In genomic region chr11:70232546-70232945, GRCm38 (mm10) we compare ENCODE assay signal across 9 mouse cellular contexts. TPM values are rescaled to one million over a fixed set of nuclear protein-coding genes. Genes with fewer than 3 reads are reported as not detected.
DNase-seq lines count a peak whose midpoint lies in the region; ATAC-seq lines count a peak whose summit lies in the region.
"Had no signal": no experiment of that assay in that cellular context is flagged by ENCODE, and none has a peak within 500 bp of the region (broad histone marks: within the 10 kb centered on the region; RNA-seq: fewer than 3 reads in every experiment).

No protein-coding gene starts in this region.

- H3K9me3 ChIP-seq in forebrain, embryonic 12.5 days, result no peaks in the 10 kb centered on the region
- no peaks in the 10 kb centered on the region for H3K9me3 ChIP-seq in hindbrain, embryonic 16.5 days (ENCODE audit: control insufficient read depth, low read length)
- H3K9me3 ChIP-seq in lung, embryonic 16.5 days (ENCODE audit: control insufficient read depth, low read length), result no peaks in the 10 kb centered on the region
- H3K9me3 ChIP-seq: megakaryocyte, embryonic 14.5 days had no signal

- no peak overlapping the region for H3K27ac ChIP-seq in forebrain, embryonic 12.5 days
- no peak overlapping the region for H3K27ac ChIP-seq in hindbrain, embryonic 16.5 days (ENCODE audit: low read depth, low read length)
- peak overlapping the region; percentile 66 for H3K27ac ChIP-seq in lung, embryonic 16.5 days (ENCODE audit: low read length)

- peaks cover 20% of the 10 kb centered on the region for H3K36me3 ChIP-seq in forebrain, embryonic 12.5 days (replicated peaks)
- H3K36me3 ChIP-seq in hindbrain, embryonic 16.5 days (ENCODE audit: control insufficient read depth, insufficient read depth, low read length), result peaks cover 4% of the 10 kb centered on the region
- peaks cover 11% of the 10 kb centered on the region for H3K36me3 ChIP-seq in lung, embryonic 16.5 days (ENCODE audit: control insufficient read depth, insufficient read depth, low read length)

- 10% methylated on average over 7 of the region's 10 CpGs for WGBS in forebrain, embryonic 12.5 days
- 4% methylated on average over 9 of the region's 10 CpGs for WGBS in hindbrain, embryonic 16.5 days
- 6% methylated on average over 8 of the region's 10 CpGs for WGBS in lung, embryonic 16.5 days

- DNase-seq in left cerebral cortex, postnatal 4 days, result peak; percentile 83
- no peak for DNase-seq in left cerebral cortex, postnatal 14 days (ENCODE audit: low spot score in 2 of 2)
- peak; percentile 50 for DNase-seq in adrenal gland, postnatal 25 days
- DNase-seq in thymus, postnatal 4 days, result no peak
- DNase-seq in layer of hippocampus, adult 9-10 months (ENCODE audit: low spot score), result no peak

- intact Hi-C loops in left cerebral cortex, postnatal 4 days (cut with DNase I), result loop anchor here (10.0 kb wide), 1 partner anchor 102 kb away; no protein-coding TSS in a partner anchor
- intact Hi-C loops in left cerebral cortex, postnatal 14 days (cut with DNase I), result no loop called here

- peaks cover 47% of the 10 kb centered on the region for H3K4me1 ChIP-seq in forebrain, embryonic 12.5 days
- H3K4me1 ChIP-seq in hindbrain, embryonic 16.5 days (ENCODE audit: control insufficient read depth, insufficient read depth, low read depth, low read length), result peaks cover 21% of the 10 kb centered on the region
- H3K4me1 ChIP-seq in lung, embryonic 16.5 days (replicated peaks; ENCODE audit: control insufficient read depth, insufficient read depth, low read length), result peaks cover 37% of the 10 kb centered on the region

- peak overlapping the region; percentile 59 for H3K9ac ChIP-seq in forebrain, embryonic 12.5 days
- H3K9ac ChIP-seq in hindbrain, embryonic 16.5 days (ENCODE audit: low read depth, low read length), result peak overlapping the region; percentile 69
- peak overlapping the region; percentile 74 for H3K9ac ChIP-seq in lung, embryonic 16.5 days (ENCODE audit: low read length)

- no peak for ATAC-seq in forebrain, embryonic 12.5 days (ENCODE audit: low FRiP score)
- no peak for ATAC-seq in hindbrain, embryonic 16.5 days
- ATAC-seq in lung, embryonic 16.5 days (ENCODE audit: low read depth), result peak; percentile 6; the same call in 1 of the 2 replicates

- peaks cover 41% of the 10 kb centered on the region for H3K27me3 ChIP-seq in forebrain, embryonic 12.5 days
- peaks cover 17% of the 10 kb centered on the region for H3K27me3 ChIP-seq in hindbrain, embryonic 16.5 days (replicated peaks; ENCODE audit: control insufficient read depth, insufficient read depth, low read length)
- peaks cover 16% of the 10 kb centered on the region for H3K27me3 ChIP-seq in lung, embryonic 16.5 days (ENCODE audit: control insufficient read depth, insufficient read depth, low read depth, low read length)

- H3K4me2 ChIP-seq in forebrain, embryonic 12.5 days, result peak overlapping the region; percentile 55
- H3K4me2 ChIP-seq in hindbrain, embryonic 16.5 days (ENCODE audit: low read length), result peak overlapping the region; percentile 63
- peak overlapping the region; percentile 54 for H3K4me2 ChIP-seq in lung, embryonic 16.5 days (ENCODE audit: low read depth, low read length)

- peak overlapping the region; percentile 32 for H3K4me3 ChIP-seq in forebrain, embryonic 12.5 days (replicated peaks)
- peak overlapping the region; percentile 42 for H3K4me3 ChIP-seq in hindbrain, embryonic 16.5 days (ENCODE audit: low read length)
- peak overlapping the region; percentile 46 for H3K4me3 ChIP-seq in lung, embryonic 16.5 days (ENCODE audit: low read length)
- H3K4me3 ChIP-seq: megakaryocyte, embryonic 14.5 days had no signal

RNA-seq across cellular contexts. Expression of gene Bcl6b, which starts 2.9 kb away (rescaled TPM):
- total RNA-seq in left cerebral cortex, postnatal 4 days (2021), result 1 to 10 TPM; 9.1 to 9.3 TPM
- total RNA-seq in left cerebral cortex, postnatal 14 days (2021), result 1 to 10 TPM; 5.1 to 5.3 TPM
- 12.2 and 20.5 TPM in 2 replicates for total RNA-seq in adrenal gland, postnatal 25 days (2021)
- 5.7 and 5.9 TPM in 2 replicates for polyA plus RNA-seq in forebrain, embryonic 12.5 days (2016; fragmentation: Nextera tagmentation; extraction: Ambion mirVana)
- polyA plus RNA-seq in hindbrain, embryonic 16.5 days (2015; fragmentation: Nextera tagmentation; extraction: Ambion mirVana), result 5.1 and 6.6 TPM in 2 replicates
- polyA plus RNA-seq in lung, embryonic 16.5 days (2015; fragmentation: Nextera tagmentation; extraction: Ambion mirVana), result 36.2 and 37.1 TPM in 2 replicates

RNA-seq across cellular contexts. Expression of gene 0610010K14Rik, which starts 5.2 kb away (rescaled TPM):
- 10 to 100 TPM; 64.2 to 73.1 TPM for total RNA-seq in left cerebral cortex, postnatal 4 days (2021)
- 10 to 100 TPM; 41.3 to 54.2 TPM for total RNA-seq in left cerebral cortex, postnatal 14 days (2021)
- 45.8 and 59.1 TPM in 2 replicates for total RNA-seq in adrenal gland, postnatal 25 days (2021)
- polyA plus RNA-seq in forebrain, embryonic 12.5 days (2016; fragmentation: Nextera tagmentation; extraction: Ambion mirVana), result 203 and 215 TPM in 2 replicates
- polyA plus RNA-seq in hindbrain, embryonic 16.5 days (2015; fragmentation: Nextera tagmentation; extraction: Ambion mirVana), result 167 and 175 TPM in 2 replicates
- 163 and 167 TPM in 2 replicates for polyA plus RNA-seq in lung, embryonic 16.5 days (2015; fragmentation: Nextera tagmentation; extraction: Ambion mirVana)

RNA-seq across cellular contexts. Expression of gene Gm21988, which starts 7.1 kb away (rescaled TPM):
- 1 to 10 TPM; 8.5 to 8.6 TPM for total RNA-seq in left cerebral cortex, postnatal 4 days (2021)
- 1 to 10 TPM; 5.9 to 7.3 TPM for total RNA-seq in left cerebral cortex, postnatal 14 days (2021)
- 7.1 and 7.2 TPM in 2 replicates for total RNA-seq in adrenal gland, postnatal 25 days (2021)
- polyA plus RNA-seq in forebrain, embryonic 12.5 days (2016; fragmentation: Nextera tagmentation; extraction: Ambion mirVana), result 9.4 and 11.2 TPM in 2 replicates
- 13.8 and 15.7 TPM in 2 replicates for polyA plus RNA-seq in hindbrain, embryonic 16.5 days (2015; fragmentation: Nextera tagmentation; extraction: Ambion mirVana)
- polyA plus RNA-seq in lung, embryonic 16.5 days (2015; fragmentation: Nextera tagmentation; extraction: Ambion mirVana), result 10.3 and 10.7 TPM in 2 replicates

RNA-seq across cellular contexts. Expression of gene Rnasek, which starts 7.1 kb away (rescaled TPM):
- total RNA-seq in left cerebral cortex, postnatal 4 days (2021), result 100 to 1,000 TPM; 180 to 182 TPM
- total RNA-seq in left cerebral cortex, postnatal 14 days (2021), result 100 to 1,000 TPM; 291 TPM
- total RNA-seq in adrenal gland, postnatal 25 days (2021), result 271 and 305 TPM in 2 replicates
- 151 and 152 TPM in 2 replicates for polyA plus RNA-seq in forebrain, embryonic 12.5 days (2016; fragmentation: Nextera tagmentation; extraction: Ambion mirVana)
- polyA plus RNA-seq in hindbrain, embryonic 16.5 days (2015; fragmentation: Nextera tagmentation; extraction: Ambion mirVana), result 416 and 443 TPM in 2 replicates
- 249 and 250 TPM in 2 replicates for polyA plus RNA-seq in lung, embryonic 16.5 days (2015; fragmentation: Nextera tagmentation; extraction: Ambion mirVana)

RNA-seq across cellular contexts. Expression of gene Slc16a13, which starts 11.7 kb away (rescaled TPM):
- total RNA-seq in left cerebral cortex, postnatal 4 days (2021), result 10 to 100 TPM; 14.8 to 15.2 TPM
- 10 to 100 TPM in 1 of 2 experiments, 1 to 10 TPM in 1; 8.3 to 10.4 TPM for total RNA-seq in left cerebral cortex, postnatal 14 days (2021)
- total RNA-seq in adrenal gland, postnatal 25 days (2021), result 3.7 and 4.9 TPM in 2 replicates
- polyA plus RNA-seq in forebrain, embryonic 12.5 days (2016; fragmentation: Nextera tagmentation; extraction: Ambion mirVana), result 14.3 and 14.4 TPM in 2 replicates
- polyA plus RNA-seq in hindbrain, embryonic 16.5 days (2015; fragmentation: Nextera tagmentation; extraction: Ambion mirVana), result 11.9 and 15.2 TPM in 2 replicates
- 6.0 and 6.9 TPM in 2 replicates for polyA plus RNA-seq in lung, embryonic 16.5 days (2015; fragmentation: Nextera tagmentation; extraction: Ambion mirVana)

Comparison
In these comparisons a context has a peak if more than half of its experiments do, and no peak if none do; other contexts are left out.
1. DNase-seq: peak in left cerebral cortex, postnatal 4 days (single experiment) and adrenal gland, postnatal 25 days (single experiment); none in left cerebral cortex, postnatal 14 days (0 of 2), thymus, postnatal 4 days (single experiment) and layer of hippocampus, adult 9-10 months (single experiment).
2. Peak in every context shown above with its lines, with median percentiles within 50 percentile points of each other: H3K4me2 ChIP-seq, H3K4me3 ChIP-seq and H3K9ac ChIP-seq.